Mouse (Mus musculus) midbrain, embryonic 16.5 days (tissue): ENCODE measurements around the gene Pxylp1. TPM values are rescaled to one million over a fixed set of nuclear protein-coding genes. Genes with fewer than 3 reads are reported as not detected.

Experiments used
- ATAC-seq: fragments of 200-750 bp; cut with Nextera tagmentation; 2 replicates; pipeline ENCODE4 v1.8.0; 2017; ENCODE audit warnings: moderate TSS enrichment
- H3K27ac ChIP-seq: fragments of 300-500 bp; sonication (generic); 2 replicates; pipeline ENCODE4 v1.5.1; 2014; ENCODE audit warnings: mild to moderate bottlenecking, low read length, mixed read lengths
- H3K27me3 ChIP-seq: fragments of 300-500 bp; sonication (generic); 2 replicates; pipeline ENCODE4 v1.6.1; 2014; ENCODE audit warnings: low read depth, low read length, mixed read lengths; ENCODE audit not compliant: control insufficient read depth, insufficient read depth
- H3K36me3 ChIP-seq: fragments of 300-500 bp; sonication (generic); 2 replicates; pipeline ENCODE4 v1.6.1; 2014; ENCODE audit warnings: mild to moderate bottlenecking, low read length, moderate library complexity, mixed read lengths; ENCODE audit not compliant: control insufficient read depth, insufficient read depth
- H3K4me1 ChIP-seq: fragments of 300-500 bp; sonication (generic); 2 replicates; pipeline ENCODE4 v1.6.1; 2014; ENCODE audit warnings: mild to moderate bottlenecking, low read length, mixed read lengths; ENCODE audit not compliant: control insufficient read depth, insufficient read depth
- H3K4me2 ChIP-seq: fragments of 300-500 bp; sonication (generic); 2 replicates; pipeline ENCODE4 v1.6.1; 2014; ENCODE audit warnings: mild to moderate bottlenecking, low read length, mixed read lengths
- H3K4me3 ChIP-seq: fragments of 300-500 bp; sonication (generic); 2 replicates; pipeline ENCODE4 v1.5.1; 2014; ENCODE audit warnings: low read depth, mild to moderate bottlenecking, low read length, moderate library complexity, mixed read lengths
- H3K9ac ChIP-seq: fragments of 300-500 bp; sonication (generic); 2 replicates; pipeline ENCODE4 v1.6.1; 2014; ENCODE audit warnings: low read depth, low read length, mixed read lengths
- H3K9me3 ChIP-seq: fragments of 300-500 bp; sonication (generic); replicated peaks from 2 replicates; pipeline ENCODE4 v1.6.1; 2014; ENCODE audit warnings: mild to moderate bottlenecking, low read length, mixed read lengths; ENCODE audit not compliant: control insufficient read depth, poor library complexity, severe bottlenecking
- WGBS: fragments of 180-500 bp; shearing (Covaris S2); extraction: QIAGEN DNeasy Blood & Tissue Kit; methylation state at CpG from one replicate; pipeline ENCODE4 v1.1.7; 2014; 5-methylcytosine and 5-hydroxymethylcytosine counted together
- polyA plus RNA-seq: library from polyadenylated mRNA; unstranded; fragments of >200 nt; fragmentation: Nextera tagmentation; extraction: Ambion mirVana; gene quantifications from 2 replicates; pipeline ENCODE4 v1.2.1, GENCODE M21; 2015

Gene Pxylp1
- polyA plus RNA-seq, 1 experiment from 2014 or later: 39.3 TPM

GRCm38 (mm10) chr9:96899004-96899403, 6.5 kb upstream of the Pxylp1 start:
- no peaks in the 10 kb centered on the region; the same call in 1 of the 2 replicates for H3K9me3 ChIP-seq
- H3K27ac ChIP-seq: no peak overlapping the region
- no peaks in the 10 kb centered on the region for H3K4me1 ChIP-seq
- H3K9ac ChIP-seq: no peak overlapping the region
- no peak overlapping the region for H3K4me2 ChIP-seq
- ATAC-seq: no peak
- H3K27me3 ChIP-seq: no peaks in the 10 kb centered on the region
- H3K4me3 ChIP-seq: no peak overlapping the region
- H3K36me3 ChIP-seq: no peaks in the 10 kb centered on the region

- Histone ChIP-seq H3K27me3 (no peaks in the 10 kb centered on the region), H3K4me3 (no peak overlapping the region), H3K27ac (no peak overlapping the region), H3K9ac (no peak overlapping the region), H3K4me1 (peaks cover 8% of the 10 kb centered on the region; the same call in 1 of the 2 replicates), H3K4me2 (no peak overlapping the region), H3K36me3 (no peaks in the 10 kb centered on the region), H3K9me3 (no peaks in the 10 kb centered on the region; the same call in 1 of the 2 replicates)
- ATAC-seq: no peak
- 92% methylated on average over 1 of the region's 1 CpGs for WGBS
These were observed 4.2 kb upstream of the Pxylp1 start for GRCm38 (mm10) chr9:96896690-96897089.

- no peak overlapping the region for H3K27ac ChIP-seq
These were observed 1.1 kb upstream of the Pxylp1 start for GRCm38 (mm10) chr9:96893582-96893981.

GRCm38 (mm10) chr9:96891341-96892330, 833 bp downstream of the Pxylp1 start:
- Histone ChIP-seq H3K9ac (no peak overlapping the region), H3K4me2 (no peak overlapping the region)
- WGBS: 58% methylated on average over 12 of the region's 12 CpGs

More at GRCm38 (mm10) chr9:96893582-96893981, 1.1 kb upstream of the Pxylp1 start:
- Histone ChIP-seq H3K9me3 (no peaks in the 10 kb centered on the region; the same call in 1 of the 2 replicates), H3K4me1 (peaks cover 18% of the 10 kb centered on the region), H3K27me3 (no peaks in the 10 kb centered on the region), H3K36me3 (no peaks in the 10 kb centered on the region), H3K9ac (no peak overlapping the region), H3K4me2 (no peak overlapping the region), H3K4me3 (no peak overlapping the region)
- 75% methylated on average over 5 of the region's 5 CpGs for WGBS
- ATAC-seq: no peak

GRCm38 (mm10) chr9:96890756-96891155, 1.7 kb downstream of the Pxylp1 start:
- ATAC-seq: no peak
- peaks cover 35% of the 10 kb centered on the region for H3K4me1 ChIP-seq
- H3K4me2 ChIP-seq: no peak overlapping the region
- H3K27me3 ChIP-seq: no peaks in the 10 kb centered on the region
- WGBS: 91% methylated on average over 6 of the region's 6 CpGs
- H3K27ac ChIP-seq: no peak overlapping the region
- no peaks in the 10 kb centered on the region for H3K36me3 ChIP-seq
- no peak overlapping the region for H3K9ac ChIP-seq
- no peak overlapping the region for H3K4me3 ChIP-seq
- H3K9me3 ChIP-seq: no peaks in the 10 kb centered on the region; the same call in 1 of the 2 replicates

More at GRCm38 (mm10) chr9:96891341-96892330, 833 bp downstream of the Pxylp1 start:
- no peaks in the 10 kb centered on the region for H3K27me3 ChIP-seq
- no peak for ATAC-seq
- no peaks in the 10 kb centered on the region for H3K36me3 ChIP-seq
- H3K4me1 ChIP-seq: peaks cover 29% of the 10 kb centered on the region
- H3K9me3 ChIP-seq: no peaks in the 10 kb centered on the region; the same call in 1 of the 2 replicates
- H3K27ac ChIP-seq: peak overlapping the region; percentile 51; the same call in 1 of the 2 replicates
- H3K4me3 ChIP-seq: no peak overlapping the region

- H3K36me3 ChIP-seq: no peaks in the 10 kb centered on the region
- H3K4me3 ChIP-seq: no peak overlapping the region
- no peaks in the 10 kb centered on the region for H3K27me3 ChIP-seq
- no peaks in the 10 kb centered on the region; the same call in 1 of the 2 replicates for H3K9me3 ChIP-seq
- WGBS: 59% methylated on average over 6 of the region's 6 CpGs
- peaks cover 35% of the 10 kb centered on the region for H3K4me1 ChIP-seq
- H3K27ac ChIP-seq: no peak overlapping the region
- no peak overlapping the region for H3K9ac ChIP-seq
- ATAC-seq: no peak
- peak overlapping the region; percentile 92; the same call in 1 of the 2 replicates for H3K4me2 ChIP-seq
These were observed 2.2 kb downstream of the Pxylp1 start for GRCm38 (mm10) chr9:96890266-96890665.

- peaks cover 35% of the 10 kb centered on the region for H3K4me1 ChIP-seq
- no peaks in the 10 kb centered on the region for H3K9me3 ChIP-seq
- no peaks in the 10 kb centered on the region for H3K36me3 ChIP-seq
- H3K27ac ChIP-seq: peak overlapping the region; percentile 66
- no peaks in the 10 kb centered on the region for H3K27me3 ChIP-seq
- ATAC-seq: peak; percentile 83
- WGBS: under 1% methylated on average over 66 of the region's 66 CpGs
- peak overlapping the region; percentile 74 for H3K4me3 ChIP-seq
- peak overlapping the region; percentile 83 for H3K9ac ChIP-seq
- H3K4me2 ChIP-seq: peak overlapping the region; percentile 92
These were observed 3.0 kb downstream of the Pxylp1 start for GRCm38 (mm10) chr9:96889345-96890021.

- peak overlapping the region; percentile 74 for H3K4me3 ChIP-seq
- no peaks in the 10 kb centered on the region for H3K27me3 ChIP-seq
- no peaks in the 10 kb centered on the region for H3K36me3 ChIP-seq
- ATAC-seq: peak; percentile 53
- peaks cover 35% of the 10 kb centered on the region for H3K4me1 ChIP-seq
- H3K4me2 ChIP-seq: peak overlapping the region; percentile 92
- H3K9ac ChIP-seq: peak overlapping the region; percentile 83
- under 1% methylated on average over 34 of the region's 37 CpGs for whole genome bisulfite sequencing
- peak overlapping the region; percentile 63 for H3K27ac ChIP-seq
- no peaks in the 10 kb centered on the region for H3K9me3 ChIP-seq
These were observed 3.6 kb downstream of the Pxylp1 start for GRCm38 (mm10) chr9:96888742-96889344.
